Mouse (Mus musculus): ENCODE measurements around the gene Adnp.

DNA sequence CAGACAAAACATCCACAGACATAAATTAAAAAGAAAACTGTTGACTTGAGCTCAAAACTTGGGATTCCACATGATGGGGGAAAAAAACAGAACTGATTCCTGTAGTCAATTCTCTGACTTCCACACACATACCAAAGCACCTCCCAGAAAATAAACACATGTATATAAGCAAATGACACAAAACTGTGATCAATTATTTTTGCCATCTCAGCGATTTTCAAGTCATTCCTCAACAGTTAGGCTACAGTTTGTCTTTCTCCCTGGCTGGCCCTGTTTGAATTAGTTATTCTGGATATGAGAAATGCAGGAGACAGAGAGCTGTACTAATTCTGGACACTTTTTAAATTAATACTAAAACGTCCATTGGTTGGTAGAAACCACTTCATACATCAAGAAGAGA is 13.2 kb downstream of the Adnp start:
- TF ChIP-seq CTCF (IDR thresholded peaks at IDR 0.05; ENCODE audit: extremely low read depth, insufficient read length, insufficient replicate concordance, low read depth, low read length) (no peak), POLR2A (IDR thresholded peaks at IDR 0.05; ENCODE audit: low read depth, low read length) (no peak)
